Mouse (Mus musculus): ENCODE data around the gene Wdfy4.

DNA sequence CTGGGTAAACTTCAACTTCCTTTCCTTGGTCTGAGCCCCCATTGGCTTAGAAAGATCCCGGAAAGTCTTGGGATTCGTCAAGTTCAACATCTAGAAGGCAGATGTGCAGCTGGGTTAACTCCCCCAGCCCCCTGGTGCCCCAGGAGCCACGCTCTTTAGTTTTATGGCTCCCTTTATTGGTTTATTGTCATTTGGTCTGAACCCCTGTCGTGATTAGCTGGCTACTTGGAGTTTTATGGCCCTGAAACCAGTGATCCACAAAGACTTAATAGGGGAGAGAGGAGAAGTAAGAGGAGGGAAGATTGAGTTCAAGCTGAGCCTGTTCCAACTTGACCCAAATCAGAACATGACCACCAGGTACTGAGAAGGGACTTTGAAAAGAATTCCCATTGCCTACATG is 198.6 kb downstream of the Wdfy4 start:
- TF ChIP-seq CTCF (IDR thresholded peaks at IDR 0.05; ENCODE audit: low read depth, low read length) = no peak
- no peak for TF ChIP-seq POLR2A (IDR thresholded peaks at IDR 0.05; ENCODE audit: insufficient read depth, low read length)
- TF ChIP-seq EP300 (IDR thresholded peaks at IDR 0.05; ENCODE audit: insufficient read depth, low read depth, low read length) = no peak

All from ES-Bruce4 (cell line).